Mouse (Mus musculus) lung, adult 2 months (tissue): ENCODE results near the gene Hook2.

ENCODE experiments used
- CTCF ChIP-seq: fragments of 200-500 bp; IDR thresholded peaks from 2 replicates; pipeline ENCODE4 v1.5.1; 2011; ENCODE audit warnings: mild to moderate bottlenecking, low read length, control low read depth; ENCODE audit not compliant: insufficient read depth
- POLR2A ChIP-seq: fragments of 200-500 bp; IDR thresholded peaks from 2 replicates; pipeline ENCODE4 v1.6.1; 2011; ENCODE audit warnings: low read depth, mild to moderate bottlenecking, control low read depth, low read length, borderline replicate concordance; ENCODE audit errors: extremely low read depth

- peak; percentile 86 for TF ChIP-seq CTCF
- no peak for TF ChIP-seq POLR2A
Observed at GRCm38 (mm10) chr8:84975434-84975833, 15.0 kb upstream of the Hook2 start.
